8 mouse cellular contexts compared by ENCODE assay signal in the genomic region with DNA sequence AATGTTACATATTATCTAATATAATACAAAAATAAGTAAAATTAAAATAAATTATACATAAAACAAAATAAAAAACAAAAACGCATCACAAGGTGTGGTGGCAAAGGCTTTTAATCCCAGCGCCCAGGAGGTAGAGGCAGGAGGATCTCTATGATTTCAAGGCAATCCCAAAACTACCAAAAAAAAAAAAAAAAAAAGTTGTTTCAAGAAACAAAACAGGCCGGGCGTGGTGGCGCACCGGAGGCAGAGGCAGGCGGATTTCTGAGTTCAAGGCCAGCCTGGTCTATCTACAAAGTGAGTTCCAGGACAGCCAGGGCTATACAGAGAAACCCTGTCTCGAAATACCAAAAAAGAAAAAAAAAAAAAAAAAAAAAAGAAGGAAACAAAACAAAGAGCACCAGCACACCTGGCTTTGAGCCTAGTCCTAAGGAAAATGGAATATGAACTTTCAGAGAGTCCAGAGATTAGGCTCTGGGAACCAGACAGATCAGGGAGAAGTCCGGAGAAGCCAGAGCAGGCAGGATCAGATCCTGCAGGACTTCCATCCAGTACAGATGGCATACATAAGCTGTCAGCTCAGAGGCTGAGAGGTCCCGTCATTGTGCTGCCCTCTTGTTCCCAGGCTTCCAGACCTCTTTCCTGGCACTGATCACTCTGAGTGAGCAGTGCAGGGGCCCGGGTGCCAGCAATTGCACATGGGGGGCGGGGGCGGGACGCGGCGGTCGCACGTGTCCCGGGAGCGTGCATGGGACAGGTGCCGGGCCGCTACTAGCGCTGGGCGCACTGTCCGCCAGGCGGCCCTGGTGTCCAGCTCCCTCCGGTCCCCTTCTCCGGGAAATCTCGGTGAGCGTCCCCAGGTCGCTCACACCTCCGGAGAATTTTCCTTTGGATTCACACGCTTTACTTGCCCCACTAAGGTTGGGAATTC. TPM values are rescaled to one million over a fixed set of nuclear protein-coding genes. Genes with fewer than 3 reads are reported as not detected.
A peak's percentile ranks its signal among the peaks of the same experiment; 100 is the strongest.
DNase-seq lines count a peak whose midpoint lies in the region; ATAC-seq and TF ChIP-seq lines count a peak whose summit lies in the region.

No protein-coding gene starts in this region.

- 11% methylated on average over 33 of the region's 33 CpGs for WGBS in heart, adult 2 months
- WGBS in hindbrain, embryonic 12.5 days, result 12% methylated on average over 33 of the region's 33 CpGs
- 9% methylated on average over 33 of the region's 33 CpGs for WGBS in liver, embryonic 13.5 days (ENCODE audit: insufficient replicate concordance)
- WGBS in neural tube, embryonic 13.5 days, result 12% methylated on average over 33 of the region's 33 CpGs

- peaks cover 2% of the 10 kb centered on the region for H3K79me2 ChIP-seq in heart, adult 2 months (replicated peaks; ENCODE audit: control insufficient read depth, insufficient read depth, low read length)

- peak; percentile 57 for ATAC-seq in erythroid progenitor cell, adult 5-6 weeks (replicated peaks; ENCODE audit: low FRiP score, poor library complexity, severe bottlenecking)
- ATAC-seq in hindbrain, embryonic 12.5 days (ENCODE audit: low FRiP score), result peak; percentile 67
- peak; percentile 46 for ATAC-seq in liver, embryonic 13.5 days (ENCODE audit: low read depth)
- ATAC-seq in neural tube, embryonic 13.5 days (ENCODE audit: low read depth), result peak; percentile 54

- no peak for DNase-seq in heart, adult 2 months
- no peak for DNase-seq in heart, adult 18-20 months
- peak; percentile 78 for DNase-seq in NIH3T3 (ENCODE audit: low read depth)
- no peak for DNase-seq in liver, embryonic 13.5 days
- no peak for DNase-seq in retina, embryonic 14.5 days (ENCODE audit: low spot score)

- H3K4me2 ChIP-seq in hindbrain, embryonic 12.5 days (replicated peaks), result peak overlapping the region; percentile 95
- H3K4me2 ChIP-seq in liver, embryonic 13.5 days, result peak overlapping the region; percentile 96
- H3K4me2 ChIP-seq in neural tube, embryonic 13.5 days, result peak overlapping the region; percentile 97

- H3K9ac ChIP-seq in heart, adult 2 months (ENCODE audit: low read depth, low read length), result peak overlapping the region; percentile 69
- peak overlapping the region; percentile 72 for H3K9ac ChIP-seq in hindbrain, embryonic 12.5 days
- H3K9ac ChIP-seq in liver, embryonic 13.5 days, result peak overlapping the region; percentile 85
- peak overlapping the region; percentile 77 for H3K9ac ChIP-seq in neural tube, embryonic 13.5 days

- no peaks in the 10 kb centered on the region for H3K27me3 ChIP-seq in heart, adult 2 months (ENCODE audit: control insufficient read depth, insufficient read depth, low read length)
- no peaks in the 10 kb centered on the region for H3K27me3 ChIP-seq in hindbrain, embryonic 12.5 days
- no peaks in the 10 kb centered on the region for H3K27me3 ChIP-seq in liver, embryonic 13.5 days
- H3K27me3 ChIP-seq in neural tube, embryonic 13.5 days, result no peaks in the 10 kb centered on the region

- peaks cover 23% of the 10 kb centered on the region for H3K36me3 ChIP-seq in heart, adult 2 months (ENCODE audit: control insufficient read depth, insufficient read depth, low read length)
- peaks cover 14% of the 10 kb centered on the region; the same call in 1 of the 2 replicates for H3K36me3 ChIP-seq in hindbrain, embryonic 12.5 days
- peaks cover 25% of the 10 kb centered on the region for H3K36me3 ChIP-seq in liver, embryonic 13.5 days
- H3K36me3 ChIP-seq in neural tube, embryonic 13.5 days, result peaks cover 10% of the 10 kb centered on the region

- peak; percentile 85 for TF ChIP-seq CTCF in heart, adult 2 months (IDR thresholded peaks at IDR 0.05)

- intact Hi-C loops in heart, adult 2 months (cut with DNase I), result no loop called here

- peak overlapping the region; percentile 99 for H3K27ac ChIP-seq in heart, adult 2 months
- H3K27ac ChIP-seq in hindbrain, embryonic 12.5 days, result peak overlapping the region; percentile 90
- peak overlapping the region; percentile 99 for H3K27ac ChIP-seq in liver, embryonic 13.5 days
- peak overlapping the region; percentile 94 for H3K27ac ChIP-seq in neural tube, embryonic 13.5 days (replicated peaks)

- H3K4me3 ChIP-seq in heart, adult 2 months, result peak overlapping the region; percentile 72
- H3K4me3 ChIP-seq in hindbrain, embryonic 12.5 days, result peak overlapping the region; percentile 99
- H3K4me3 ChIP-seq in liver, embryonic 13.5 days (replicated peaks), result peak overlapping the region; percentile 68
- H3K4me3 ChIP-seq in neural tube, embryonic 13.5 days, result peak overlapping the region; percentile 95

- no peak for TF ChIP-seq POLR2A in heart, adult 2 months (IDR thresholded peaks at IDR 0.05; ENCODE audit: insufficient read depth, low read depth, low read length)

- TF ChIP-seq EP300 in heart, adult 2 months (IDR thresholded peaks at IDR 0.05; ENCODE audit: insufficient read depth, low read depth, low read length), result no peak

- peaks cover 7% of the 10 kb centered on the region for H3K4me1 ChIP-seq in heart, adult 2 months (ENCODE audit: control insufficient read depth, insufficient read depth, low read length)
- H3K4me1 ChIP-seq in hindbrain, embryonic 12.5 days, result peaks cover 21% of the 10 kb centered on the region
- H3K4me1 ChIP-seq in liver, embryonic 13.5 days (replicated peaks), result peaks cover 45% of the 10 kb centered on the region
- H3K4me1 ChIP-seq in neural tube, embryonic 13.5 days (replicated peaks), result peaks cover 32% of the 10 kb centered on the region

- H3K9me3 ChIP-seq in hindbrain, embryonic 12.5 days (replicated peaks), result no peaks in the 10 kb centered on the region
- H3K9me3 ChIP-seq in liver, embryonic 13.5 days (replicated peaks), result no peaks in the 10 kb centered on the region
- no peaks in the 10 kb centered on the region for H3K9me3 ChIP-seq in neural tube, embryonic 13.5 days

RNA-seq across cellular contexts. Expression of a gene that starts 1.0 kb away (rescaled TPM):
- 100 to 1,000 TPM in 1 of 2 experiments, 10 to 100 TPM in 1; 93.2 to 133 TPM for total RNA-seq in heart, adult 2 months (2021)
- 29.2 and 57.0 TPM in 2 replicates for polyA plus RNA-seq in heart, adult 2 months (2012; rRNA removed)
- total RNA-seq in heart, adult 18-20 months (2021), result 100 to 1,000 TPM; 113 to 118 TPM
- total RNA-seq in erythroid progenitor cell, adult 5-6 weeks (2015; ENCODE audit: low replicate concordance), result 77.8 and 106 TPM in 2 replicates
- 120 and 143 TPM in 2 replicates for total RNA-seq in erythroid progenitor cell, adult 5-6 weeks (2017; ENCODE audit: low replicate concordance)
- polyA plus RNA-seq in hindbrain, embryonic 12.5 days (2016; fragmentation: Nextera tagmentation; extraction: Ambion mirVana), result 45.1 and 45.9 TPM in 2 replicates
- 14.0 and 14.6 TPM in 2 replicates for polyA plus RNA-seq in liver, embryonic 13.5 days (2015; fragmentation: Nextera tagmentation; extraction: Ambion mirVana)
- polyA plus RNA-seq in neural tube, embryonic 13.5 days (2015; fragmentation: Nextera tagmentation; extraction: Ambion mirVana), result 34.9 and 37.3 TPM in 2 replicates

RNA-seq across cellular contexts. Expression of a gene that starts 36.8 kb away (rescaled TPM):
- total RNA-seq in heart, adult 2 months (2021), result 10 to 100 TPM; 45.6 to 49.0 TPM
- polyA plus RNA-seq in heart, adult 2 months (2012; rRNA removed), result 19.4 and 30.7 TPM in 2 replicates
- total RNA-seq in heart, adult 18-20 months (2021), result 10 to 100 TPM; 41.3 to 49.2 TPM
- total RNA-seq in erythroid progenitor cell, adult 5-6 weeks (2015; ENCODE audit: low replicate concordance), result 742 and 897 TPM in 2 replicates
- total RNA-seq in erythroid progenitor cell, adult 5-6 weeks (2017; ENCODE audit: low replicate concordance), result 1,089 and 1,449 TPM in 2 replicates
- 32.1 and 34.9 TPM in 2 replicates for polyA plus RNA-seq in hindbrain, embryonic 12.5 days (2016; fragmentation: Nextera tagmentation; extraction: Ambion mirVana)
- 26.5 and 26.8 TPM in 2 replicates for polyA plus RNA-seq in liver, embryonic 13.5 days (2015; fragmentation: Nextera tagmentation; extraction: Ambion mirVana)
- polyA plus RNA-seq in neural tube, embryonic 13.5 days (2015; fragmentation: Nextera tagmentation; extraction: Ambion mirVana), result 30.9 and 31.3 TPM in 2 replicates
